Mouse (Mus musculus): ENCODE data around the gene Mrpl50. TPM values are rescaled to one million over a fixed set of nuclear protein-coding genes. Genes with fewer than 3 reads are reported as not detected.

Gene Mrpl50
- polyA plus RNA-seq (2015; fragmentation: Nextera tagmentation; extraction: Ambion mirVana) = 90.7 and 98.9 TPM in 2 replicates

DNA sequence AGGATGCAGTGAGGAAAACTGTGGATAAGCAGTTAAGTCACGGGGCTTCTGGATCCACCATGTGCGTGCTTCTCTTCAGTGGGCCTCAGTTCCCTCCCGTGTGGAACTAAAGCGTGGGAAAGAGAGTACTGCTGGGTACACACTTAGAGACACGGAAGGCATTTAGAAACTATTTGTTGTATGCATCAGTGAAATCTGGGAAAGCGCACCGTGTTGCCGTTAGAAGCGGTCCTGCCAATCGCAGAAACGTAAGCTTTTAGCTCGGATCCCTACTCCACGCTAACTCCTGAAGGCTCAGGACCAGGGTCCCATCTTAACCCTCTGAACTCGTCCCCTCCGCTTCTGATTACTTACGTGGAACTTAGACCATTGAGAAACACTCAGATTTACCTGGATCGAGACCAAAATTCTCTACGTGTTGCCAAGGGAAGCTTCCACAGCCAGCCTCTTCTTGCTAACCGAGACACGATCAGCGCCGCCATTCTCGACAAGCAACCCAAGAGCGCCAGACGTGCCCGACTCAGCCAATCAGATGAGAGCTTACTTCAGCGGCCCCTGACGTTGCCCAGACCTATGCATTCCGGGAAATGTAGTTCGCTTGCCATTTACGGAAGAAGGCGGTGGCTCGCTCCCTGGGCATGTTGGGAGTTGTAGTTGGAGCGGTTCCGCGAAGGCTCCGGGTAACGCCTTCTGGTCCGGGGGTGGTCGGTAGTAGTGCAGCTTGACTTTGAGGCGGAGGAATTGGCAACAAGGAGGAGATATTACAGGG is at the start of gene Mrpl50, which contains the start of gene Zfp189:
Gene Mrpl50 (minus strand): TSS at position 522 of the 769 bp plus-strand sequence.
Gene Zfp189 (plus strand): TSS at position 605 of the 769 bp plus-strand sequence.
- Histone ChIP-seq H3K27ac (ENCODE audit: low read length) (peak within 1 kb of the TSS; percentile 61; the same call in 1 of the 2 replicates), H3K27me3 (replicated peaks; ENCODE audit: control insufficient read depth, insufficient read depth, low read length) (no peaks in the 10 kb centered on the region), H3K4me3 (ENCODE audit: low read length) (peak within 1 kb of the TSS; percentile 52), H3K9me3 (ENCODE audit: control insufficient read depth, low read length) (no peaks in the 10 kb centered on the region), H3K4me2 (ENCODE audit: low read depth, low read length) (peak within 1 kb of the TSS; percentile 76), H3K4me1 (ENCODE audit: control insufficient read depth, insufficient read depth, low read length) (peaks cover 10% of the 10 kb centered on the region), H3K9ac (ENCODE audit: low read depth, low read length) (peak within 1 kb of the TSS; percentile 78), H3K36me3 (ENCODE audit: control insufficient read depth, insufficient read depth, low read length) (no peaks in the 10 kb centered on the region; the same call in 1 of the 2 replicates)
- peak; percentile 100 for ATAC-seq
- under 1% methylated on average over 41 of the region's 41 CpGs for WGBS

DNA sequence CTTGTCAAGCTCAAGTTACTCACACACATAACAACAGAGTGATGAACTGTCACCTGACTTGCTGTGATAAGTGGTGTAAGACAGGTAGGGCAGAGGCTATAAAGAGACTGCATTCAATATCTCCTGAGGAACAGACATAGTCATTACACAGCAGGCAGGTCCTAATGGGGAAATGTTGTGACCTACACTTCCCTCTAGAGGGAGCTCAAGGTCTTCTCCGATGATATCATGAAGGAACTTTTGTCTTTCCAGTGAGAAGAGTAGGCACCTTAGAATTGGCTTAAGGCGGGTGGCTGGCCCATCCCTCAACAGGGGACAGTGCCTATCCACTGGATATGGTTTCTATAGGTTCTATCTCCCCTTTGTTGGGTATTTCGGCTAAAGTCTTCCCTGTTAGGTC is 46.7 kb upstream of the Mrpl50 start:
- 17% methylated on average over 3 of the region's 3 CpGs for whole genome bisulfite sequencing
- no peaks in the 10 kb centered on the region for H3K27me3 ChIP-seq (replicated peaks; ENCODE audit: control insufficient read depth, insufficient read depth, low read length)
- H3K9me3 ChIP-seq (ENCODE audit: control insufficient read depth, low read length) = no peaks in the 10 kb centered on the region
- H3K4me3 ChIP-seq (ENCODE audit: low read length) = no peak overlapping the region
- no peak overlapping the region for H3K27ac ChIP-seq (ENCODE audit: low read length)
- peak; percentile 89 for ATAC-seq
- H3K36me3 ChIP-seq (ENCODE audit: control insufficient read depth, insufficient read depth, low read length) = no peaks in the 10 kb centered on the region
- no peak overlapping the region for H3K4me2 ChIP-seq (ENCODE audit: low read depth, low read length)
- no peaks in the 10 kb centered on the region for H3K4me1 ChIP-seq (ENCODE audit: control insufficient read depth, insufficient read depth, low read length)
- no peak overlapping the region for H3K9ac ChIP-seq (ENCODE audit: low read depth, low read length)

DNA sequence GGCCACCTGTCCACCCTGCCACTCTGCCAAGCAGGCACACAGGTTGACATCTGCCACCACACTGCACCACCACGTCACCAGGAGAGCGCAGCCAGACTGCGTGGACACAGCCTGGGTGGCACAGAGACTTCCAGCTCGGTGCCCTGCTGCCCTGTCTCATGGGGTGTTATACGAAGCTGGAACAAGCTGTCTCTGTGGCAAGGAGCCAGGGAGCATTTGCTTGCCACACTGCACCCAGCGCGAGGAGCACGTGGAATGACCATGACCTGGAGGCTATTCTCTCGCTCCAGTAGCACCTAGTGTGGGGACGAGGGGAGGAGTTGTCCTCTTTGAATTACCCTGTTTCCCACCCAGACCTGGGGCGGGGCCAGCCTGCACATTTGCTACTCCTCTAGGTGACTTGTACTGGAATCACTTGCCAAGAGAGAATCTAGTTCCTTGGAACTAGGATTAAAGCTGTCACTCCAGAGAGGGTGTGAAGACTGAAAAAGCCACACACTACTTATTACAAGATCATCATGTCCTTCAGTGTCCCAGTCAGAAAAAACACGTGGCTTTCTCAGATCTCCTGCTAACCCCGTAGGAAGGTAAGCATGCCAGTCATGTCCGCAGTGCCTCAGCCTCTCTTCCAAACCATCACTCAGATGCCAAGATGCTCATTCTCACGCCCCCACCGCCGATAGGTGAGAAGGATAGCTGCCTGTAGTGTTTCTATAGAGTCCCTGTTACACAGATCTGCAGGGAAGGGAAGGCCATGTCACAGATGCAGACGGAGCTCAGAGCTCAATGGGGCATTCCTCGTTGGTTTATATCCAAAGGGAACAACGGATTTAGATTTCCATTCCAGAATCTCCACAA is 39.3 kb upstream of the Mrpl50 start:
- H3K9ac ChIP-seq (ENCODE audit: low read depth, low read length) = no peak overlapping the region
- ATAC-seq = peak; percentile 78

DNA sequence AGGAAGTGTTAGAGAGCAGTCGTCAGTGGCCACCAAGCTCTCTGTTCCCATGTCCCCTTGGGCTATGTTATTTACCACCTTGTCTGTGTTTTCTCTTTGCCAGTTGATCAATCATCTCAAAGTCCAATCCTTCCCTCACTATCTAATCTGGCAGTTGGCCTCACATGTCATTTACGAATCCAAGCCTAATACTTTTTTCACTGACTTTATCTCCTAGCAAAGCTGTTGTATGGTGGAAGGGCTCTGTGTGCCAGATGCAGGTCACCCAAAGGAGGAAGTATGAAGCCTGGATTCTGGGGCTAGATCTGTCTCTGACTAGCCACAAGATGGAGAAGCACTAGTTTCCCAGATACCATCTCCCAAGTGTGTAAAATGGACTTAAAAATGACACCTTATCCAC is 37.3 kb upstream of the Mrpl50 start:
- Histone ChIP-seq H3K4me2 (ENCODE audit: low read depth, low read length) (no peak overlapping the region), H3K27ac (ENCODE audit: low read length) (peak overlapping the region; percentile 53; the same call in 1 of the 2 replicates), H3K4me1 (ENCODE audit: control insufficient read depth, insufficient read depth, low read length) (no peaks in the 10 kb centered on the region), H3K4me3 (ENCODE audit: low read length) (no peak overlapping the region), H3K27me3 (replicated peaks; ENCODE audit: control insufficient read depth, insufficient read depth, low read length) (no peaks in the 10 kb centered on the region), H3K9ac (ENCODE audit: low read depth, low read length) (no peak overlapping the region), H3K36me3 (ENCODE audit: control insufficient read depth, insufficient read depth, low read length) (no peaks in the 10 kb centered on the region), H3K9me3 (ENCODE audit: control insufficient read depth, low read length) (no peaks in the 10 kb centered on the region)
- WGBS = 66% methylated on average over 2 of the region's 2 CpGs
- peak; percentile 67 for ATAC-seq

More for the DNA sequence above, 39.3 kb upstream of the Mrpl50 start:
- Histone ChIP-seq H3K4me1 (ENCODE audit: control insufficient read depth, insufficient read depth, low read length) (no peaks in the 10 kb centered on the region), H3K27me3 (replicated peaks; ENCODE audit: control insufficient read depth, insufficient read depth, low read length) (no peaks in the 10 kb centered on the region), H3K27ac (ENCODE audit: low read length) (no peak overlapping the region), H3K4me3 (ENCODE audit: low read length) (no peak overlapping the region), H3K9me3 (ENCODE audit: control insufficient read depth, low read length) (no peaks in the 10 kb centered on the region), H3K36me3 (ENCODE audit: control insufficient read depth, insufficient read depth, low read length) (no peaks in the 10 kb centered on the region), H3K4me2 (ENCODE audit: low read depth, low read length) (no peak overlapping the region)
- WGBS = 69% methylated on average over 20 of the region's 20 CpGs

DNA sequence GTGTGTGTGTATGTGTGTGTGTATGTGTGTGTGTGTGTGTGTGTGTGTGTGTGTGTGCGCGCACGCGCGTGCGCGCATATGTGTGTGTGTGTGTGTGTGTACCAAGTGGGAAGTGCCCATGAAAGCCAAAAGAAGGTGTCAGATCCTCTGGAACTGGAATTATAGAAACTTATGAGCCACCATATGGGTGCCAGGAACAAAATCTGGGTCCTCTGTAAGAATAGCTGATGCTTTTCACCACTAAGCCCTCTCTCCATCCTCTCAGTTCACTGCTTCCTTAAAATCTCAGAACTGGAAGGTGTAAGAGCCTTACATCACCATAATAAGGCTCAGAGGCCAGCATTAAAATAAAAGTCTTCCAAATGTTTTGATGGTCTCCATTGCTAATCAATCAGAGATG is 36.5 kb upstream of the Mrpl50 start:
- no peaks in the 10 kb centered on the region for H3K9me3 ChIP-seq (ENCODE audit: control insufficient read depth, low read length)
- 91% methylated on average over 7 of the region's 7 CpGs for WGBS
- H3K9ac ChIP-seq (ENCODE audit: low read depth, low read length) = no peak overlapping the region
- no peak for ATAC-seq
- no peaks in the 10 kb centered on the region for H3K27me3 ChIP-seq (replicated peaks; ENCODE audit: control insufficient read depth, insufficient read depth, low read length)
- H3K27ac ChIP-seq (ENCODE audit: low read length) = peak overlapping the region; percentile 48; the same call in 1 of the 2 replicates
- no peaks in the 10 kb centered on the region for H3K4me1 ChIP-seq (ENCODE audit: control insufficient read depth, insufficient read depth, low read length)
- no peak overlapping the region for H3K4me3 ChIP-seq (ENCODE audit: low read length)
- no peaks in the 10 kb centered on the region for H3K36me3 ChIP-seq (ENCODE audit: control insufficient read depth, insufficient read depth, low read length)
- H3K4me2 ChIP-seq (ENCODE audit: low read depth, low read length) = no peak overlapping the region

DNA sequence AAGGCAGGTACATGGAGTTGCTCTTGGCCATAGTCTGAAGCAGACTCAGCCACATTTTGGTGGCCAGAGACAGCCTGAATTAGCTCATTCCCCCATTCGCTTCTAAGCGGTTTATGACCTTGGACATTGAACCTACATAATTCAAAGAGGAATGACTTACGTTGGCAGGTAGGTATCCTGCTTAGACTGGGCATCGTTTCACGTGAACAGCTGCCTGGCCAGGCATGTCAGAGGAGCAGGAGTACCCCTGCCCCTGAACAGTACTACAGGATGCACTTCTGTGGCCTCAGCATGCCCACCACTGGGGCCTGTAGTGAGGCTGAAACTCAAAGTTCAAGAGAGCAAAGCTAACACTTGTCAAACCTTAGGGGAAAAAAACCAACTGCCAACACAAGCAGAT is 32.5 kb upstream of the Mrpl50 start:
- WGBS = 51% methylated on average over 5 of the region's 5 CpGs
- no peak overlapping the region for H3K4me2 ChIP-seq (ENCODE audit: low read depth, low read length)
- H3K27ac ChIP-seq (ENCODE audit: low read length) = 0 out of 2 replicates have a peak overlapping the region, but pooled peaks have one; percentile 23
- ATAC-seq = peak; percentile 33
- no peaks in the 10 kb centered on the region for H3K36me3 ChIP-seq (ENCODE audit: control insufficient read depth, insufficient read depth, low read length)
- no peaks in the 10 kb centered on the region for H3K9me3 ChIP-seq (ENCODE audit: control insufficient read depth, low read length)
- no peaks in the 10 kb centered on the region for H3K27me3 ChIP-seq (replicated peaks; ENCODE audit: control insufficient read depth, insufficient read depth, low read length)
- peak overlapping the region; percentile 18; the same call in 1 of the 2 replicates for H3K9ac ChIP-seq (ENCODE audit: low read depth, low read length)
- H3K4me1 ChIP-seq (ENCODE audit: control insufficient read depth, insufficient read depth, low read length) = no peaks in the 10 kb centered on the region
- H3K4me3 ChIP-seq (ENCODE audit: low read length) = no peak overlapping the region

DNA sequence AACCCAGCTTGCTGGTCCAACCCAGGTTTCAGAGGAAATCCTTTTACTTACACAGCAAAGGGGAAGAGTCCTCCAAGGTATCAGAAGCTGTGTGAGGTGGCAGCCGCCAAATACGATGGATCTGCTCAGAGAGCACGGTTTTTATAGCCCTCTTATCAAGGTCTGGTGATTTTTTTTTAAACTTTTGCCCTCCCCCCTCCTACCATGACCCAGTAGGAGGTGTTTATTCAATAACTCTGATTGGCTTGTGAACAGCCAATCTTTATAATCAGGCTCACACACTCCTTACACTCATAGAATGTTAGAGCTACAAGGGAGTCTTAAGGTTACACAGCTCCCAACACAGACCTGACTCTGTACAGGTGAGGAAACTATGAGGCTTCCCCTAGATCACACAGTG is 28.5 kb upstream of the Mrpl50 start, which contains the start of gene Aldob:
Gene Aldob (minus strand): TSS at position 164 of the 400 bp plus-strand sequence.
- Histone ChIP-seq H3K9me3 (ENCODE audit: control insufficient read depth, low read length) (no peaks in the 10 kb centered on the region), H3K27ac (ENCODE audit: low read length) (peak within 1 kb of the TSS; percentile 91), H3K9ac (ENCODE audit: low read depth, low read length) (peak within 1 kb of the TSS; percentile 66), H3K27me3 (replicated peaks; ENCODE audit: control insufficient read depth, insufficient read depth, low read length) (no peaks in the 10 kb centered on the region), H3K36me3 (ENCODE audit: control insufficient read depth, insufficient read depth, low read length) (0 out of 2 replicates have a peak, but pooled peaks cover 2% of the 10 kb centered on the region), H3K4me1 (ENCODE audit: control insufficient read depth, insufficient read depth, low read length) (no peaks in the 10 kb centered on the region), H3K4me3 (ENCODE audit: low read length) (peak within 1 kb of the TSS; percentile 50), H3K4me2 (ENCODE audit: low read depth, low read length) (peak within 1 kb of the TSS; percentile 46)
- ATAC-seq = peak; percentile 86
- whole genome bisulfite sequencing = 26% methylated on average over 3 of the region's 3 CpGs

DNA sequence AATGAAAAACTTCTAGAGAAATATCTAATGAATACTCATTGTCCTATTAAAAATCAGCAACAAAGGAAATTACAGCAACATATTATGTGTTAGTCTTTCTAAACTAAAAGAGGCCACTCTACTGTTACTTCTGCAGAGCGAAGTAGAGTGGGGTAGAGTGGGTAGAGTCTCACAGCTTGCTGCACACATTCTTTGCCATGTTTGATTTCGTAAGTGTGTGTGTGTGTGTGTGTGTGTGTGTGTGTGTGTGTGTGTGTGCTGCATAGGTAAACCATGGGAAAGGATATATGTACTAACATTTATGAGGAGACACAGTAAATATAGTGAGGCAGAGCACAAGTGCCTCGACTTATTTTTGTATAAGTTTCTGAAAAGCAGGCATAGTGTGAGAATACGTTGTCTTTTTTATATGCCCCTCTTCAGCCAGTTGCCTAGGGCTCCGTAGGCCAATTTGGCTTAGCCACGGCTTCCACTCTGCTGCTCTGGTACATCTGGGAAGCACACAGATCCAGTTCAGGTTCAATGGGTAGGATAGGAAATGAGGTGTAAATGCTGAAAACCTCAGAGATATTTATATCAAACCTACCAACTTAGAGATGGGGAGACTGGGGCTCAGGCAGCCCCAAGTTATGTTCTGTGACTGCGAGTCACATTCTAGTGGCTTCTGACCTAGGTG is 26.8 kb upstream of the Mrpl50 start:
- Histone ChIP-seq H3K9ac (ENCODE audit: low read depth, low read length) (peak overlapping the region; percentile 66), H3K4me3 (ENCODE audit: low read length) (peak overlapping the region; percentile 50), H3K36me3 (ENCODE audit: control insufficient read depth, insufficient read depth, low read length) (0 out of 2 replicates have a peak, but pooled peaks cover 2% of the 10 kb centered on the region), H3K27ac (ENCODE audit: low read length) (peak overlapping the region; percentile 91), H3K4me2 (ENCODE audit: low read depth, low read length) (peak overlapping the region; percentile 46), H3K9me3 (ENCODE audit: control insufficient read depth, low read length) (no peaks in the 10 kb centered on the region), H3K4me1 (ENCODE audit: control insufficient read depth, insufficient read depth, low read length) (no peaks in the 10 kb centered on the region), H3K27me3 (replicated peaks; ENCODE audit: control insufficient read depth, insufficient read depth, low read length) (no peaks in the 10 kb centered on the region)
- peak; percentile 47 for ATAC-seq
- WGBS = 71% methylated on average over 7 of the region's 7 CpGs
